Mouse (Mus musculus) intestine, postnatal 0 days (tissue): ENCODE measurements around the gene Mboat2. TPM values are rescaled to one million over a fixed set of nuclear protein-coding genes. Genes with fewer than 3 reads are reported as not detected.
A peak's percentile ranks its signal among the peaks of the same experiment; 100 is the strongest.

Experiments
- ATAC-seq: fragments of 200-750 bp; cut with Nextera tagmentation; 2 replicates; pipeline ENCODE4 v1.8.0; 2017; ENCODE audit warnings: mild to moderate bottlenecking, moderate TSS enrichment, moderate library complexity
- H3K27ac ChIP-seq: fragments of 300-500 bp; sonication (generic); 2 replicates; pipeline ENCODE4 v1.5.1; 2014; ENCODE audit warnings: mild to moderate bottlenecking, low read depth, low read length, moderate library complexity
- H3K27me3 ChIP-seq: fragments of 300-500 bp; sonication (generic); replicated peaks from 2 replicates; pipeline ENCODE4 v1.6.1; 2014; ENCODE audit warnings: low read length, mixed read lengths; ENCODE audit not compliant: control insufficient read depth, insufficient read depth
- H3K36me3 ChIP-seq: fragments of 300-500 bp; sonication (generic); 2 replicates; pipeline ENCODE4 v1.6.1; 2014; ENCODE audit warnings: mild to moderate bottlenecking, moderate library complexity; ENCODE audit not compliant: control insufficient read depth, insufficient read depth
- H3K4me1 ChIP-seq: fragments of 300-500 bp; sonication (generic); replicated peaks from 2 replicates; pipeline ENCODE4 v1.6.1; 2014; ENCODE audit warnings: antibody characterized with exemption, low read length, mixed read lengths; ENCODE audit not compliant: control insufficient read depth, insufficient read depth
- H3K4me2 ChIP-seq: fragments of 300-500 bp; sonication (generic); replicated peaks from 2 replicates; pipeline ENCODE4 v1.6.1; 2014; ENCODE audit warnings: low read depth, mild to moderate bottlenecking, moderate library complexity
- H3K4me3 ChIP-seq: fragments of 300-500 bp; sonication (generic); 2 replicates; pipeline ENCODE4 v1.5.1; 2014; ENCODE audit warnings: low read depth, low read length
- H3K9ac ChIP-seq: fragments of 300-500 bp; sonication (generic); 2 replicates; pipeline ENCODE4 v1.6.1; 2014; ENCODE audit warnings: mild to moderate bottlenecking, low read depth, low read length
- H3K9me3 ChIP-seq: fragments of 300-500 bp; sonication (generic); 2 replicates; pipeline ENCODE4 v1.6.1; 2016; ENCODE audit warnings: mixed run types; ENCODE audit not compliant: control insufficient read depth
- CTCF ChIP-seq: sonication (generic); IDR thresholded peaks from 2 replicates; pipeline ENCODE4 v1.5.1; 2016; ENCODE audit warnings: low read depth, mild to moderate bottlenecking, control low read depth, antibody characterized with exemption, moderate library complexity
- WGBS: fragments of 180-500 bp; shearing (Covaris S2); extraction: QIAGEN DNeasy Blood & Tissue Kit; methylation state at CpG from one replicate; pipeline ENCODE4 v1.1.7; 2014; 5-methylcytosine and 5-hydroxymethylcytosine counted together
- polyA plus RNA-seq: library from polyadenylated mRNA; unstranded; fragments of >200 nt; fragmentation: Nextera tagmentation; extraction: Ambion mirVana; gene quantifications from 2 replicates; pipeline ENCODE4 v1.2.1, GENCODE M21; 2015

Mboat2 gene
- polyA plus RNA-seq, 1 experiment from 2014 or later: 8.1 TPM

GRCm38 (mm10) chr12:24944597-24944996 is 113.9 kb downstream of the Mboat2 start:
- ATAC-seq: no peak
- no peak overlapping the region for H3K4me3 ChIP-seq
- TF ChIP-seq CTCF: no peak
- WGBS: 90% methylated on average over 7 of the region's 7 CpGs
- H3K4me1 ChIP-seq: no peaks in the 10 kb centered on the region
- H3K36me3 ChIP-seq: no peaks in the 10 kb centered on the region
- H3K9ac ChIP-seq: no peak overlapping the region
- no peak overlapping the region for H3K27ac ChIP-seq
- no peaks in the 10 kb centered on the region for H3K9me3 ChIP-seq
- no peak overlapping the region for H3K4me2 ChIP-seq
- H3K27me3 ChIP-seq: no peaks in the 10 kb centered on the region

- Histone ChIP-seq H3K27me3 (no peaks in the 10 kb centered on the region), H3K4me1 (no peaks in the 10 kb centered on the region), H3K27ac (no peak overlapping the region), H3K36me3 (no peaks in the 10 kb centered on the region), H3K4me2 (no peak overlapping the region), H3K9ac (no peak overlapping the region), H3K9me3 (no peaks in the 10 kb centered on the region), H3K4me3 (no peak overlapping the region)
- WGBS: 92% methylated on average over 14 of the region's 14 CpGs
- no peak for TF ChIP-seq CTCF
- no peak for ATAC-seq
Measured at GRCm38 (mm10) chr12:24947065-24947464, 116.4 kb downstream of the Mboat2 start.

- ATAC-seq: peak; percentile 63
- WGBS: 59% methylated on average over 3 of the region's 3 CpGs
- Histone ChIP-seq H3K27me3 (no peaks in the 10 kb centered on the region), H3K27ac (no peak overlapping the region), H3K36me3 (no peaks in the 10 kb centered on the region), H3K9me3 (no peaks in the 10 kb centered on the region), H3K4me2 (no peak overlapping the region), H3K9ac (no peak overlapping the region), H3K4me3 (no peak overlapping the region), H3K4me1 (no peaks in the 10 kb centered on the region)
- peak; percentile 84 for TF ChIP-seq CTCF
Measured at GRCm38 (mm10) chr12:24948344-24948743, 117.7 kb downstream of the Mboat2 start.

GRCm38 (mm10) chr12:24950376-24951046 is 119.8 kb downstream of the Mboat2 start:
- peak; percentile 65 for TF ChIP-seq CTCF
- Histone ChIP-seq H3K27ac (no peak overlapping the region), H3K4me1 (no peaks in the 10 kb centered on the region), H3K36me3 (0 out of 2 replicates have a peak, but pooled peaks cover 4% of the 10 kb centered on the region), H3K9me3 (no peaks in the 10 kb centered on the region), H3K4me2 (no peak overlapping the region), H3K27me3 (no peaks in the 10 kb centered on the region), H3K9ac (no peak overlapping the region), H3K4me3 (no peak overlapping the region)
- no peak for ATAC-seq
- 84% methylated on average over 7 of the region's 7 CpGs for WGBS

- 0 out of 2 replicates have a peak, but pooled peaks cover 4% of the 10 kb centered on the region for H3K36me3 ChIP-seq
- ATAC-seq: no peak
- H3K9me3 ChIP-seq: no peaks in the 10 kb centered on the region
- no peak overlapping the region for H3K4me3 ChIP-seq
- no peaks in the 10 kb centered on the region for H3K27me3 ChIP-seq
- peak; percentile 91 for TF ChIP-seq CTCF
- no peak overlapping the region for H3K9ac ChIP-seq
- WGBS: 45% methylated on average over 6 of the region's 6 CpGs
- no peaks in the 10 kb centered on the region for H3K4me1 ChIP-seq
- no peak overlapping the region for H3K27ac ChIP-seq
- no peak overlapping the region for H3K4me2 ChIP-seq
Measured at GRCm38 (mm10) chr12:24952147-24952546, 121.5 kb downstream of the Mboat2 start.

GRCm38 (mm10) chr12:24955137-24955536 is 124.5 kb downstream of the Mboat2 start:
- no peak for ATAC-seq
- no peaks in the 10 kb centered on the region for H3K9me3 ChIP-seq
- no peak for TF ChIP-seq CTCF
- no peak overlapping the region for H3K9ac ChIP-seq
- H3K36me3 ChIP-seq: 0 out of 2 replicates have a peak, but pooled peaks cover 4% of the 10 kb centered on the region
- H3K4me2 ChIP-seq: no peak overlapping the region
- no peaks in the 10 kb centered on the region for H3K27me3 ChIP-seq
- no peak overlapping the region for H3K27ac ChIP-seq
- WGBS: 77% methylated on average over 9 of the region's 9 CpGs
- H3K4me1 ChIP-seq: no peaks in the 10 kb centered on the region
- H3K4me3 ChIP-seq: no peak overlapping the region
